Mouse (Mus musculus) CD4-positive, CD25-positive, alpha-beta regulatory T cell, adult 4 months (primary cell): ENCODE results near the gene Actn3. TPM values are rescaled to one million over a fixed set of nuclear protein-coding genes. Genes with fewer than 3 reads are reported as not detected.
"Not testable (repeated sequence)": the region's sequence is repeated elsewhere in the genome, so short reads cannot be mapped to it uniquely, and the experiment has no call there.

Experiments
- ATAC-seq: one replicate; pipeline ENCODE4 v1.8.0; 2017
- polyA plus RNA-seq, 2 experiments: library from polyadenylated mRNA; unstranded; fragments of 100-300 nt; shearing (Covaris generic); gene quantifications; one replicate each; pipeline ENCODE4 v1.2.1; 2017

Actn3 gene
- not detected for polyA plus RNA-seq

GRCm38 (mm10) chr19:4877785-4878184, at the start of gene Actn3:
Actn3 (minus strand) TSS chr19:4877909.
- ATAC-seq = no peak

GRCm38 (mm10) chr19:4925121-4925860, 47.6 kb upstream of the Actn3 start:
- no peak for ATAC-seq

GRCm38 (mm10) chr19:4919652-4920051, 41.9 kb upstream of the Actn3 start:
- no peak for ATAC-seq

GRCm38 (mm10) chr19:4916827-4917226, 39.1 kb upstream of the Actn3 start:
- ATAC-seq = no peak

GRCm38 (mm10) chr19:4915924-4916603, 38.4 kb upstream of the Actn3 start:
- no peak for ATAC-seq

GRCm38 (mm10) chr19:4909376-4909775, 31.7 kb upstream of the Actn3 start:
- ATAC-seq = no peak

- ATAC-seq = no peak
Observed at GRCm38 (mm10) chr19:4908107-4908506, 30.4 kb upstream of the Actn3 start.

GRCm38 (mm10) chr19:4905979-4906794, 28.5 kb upstream of the Actn3 start, which contains the start of gene Bbs1:
Bbs1 (minus strand) TSS chr19:4906628.
- ATAC-seq = peak; percentile 97

GRCm38 (mm10) chr19:4899888-4900287, 22.2 kb upstream of the Actn3 start:
- ATAC-seq = no peak

- no peak for ATAC-seq
Observed at GRCm38 (mm10) chr19:4898972-4899371, 21.3 kb upstream of the Actn3 start.

GRCm38 (mm10) chr19:4896780-4897520, 19.2 kb upstream of the Actn3 start:
- ATAC-seq = no peak

- no peak for ATAC-seq
Observed at GRCm38 (mm10) chr19:4891798-4892197, 14.1 kb upstream of the Actn3 start.

- no peak for ATAC-seq
Observed at GRCm38 (mm10) chr19:4889791-4890190, 12.1 kb upstream of the Actn3 start.

- no peak for ATAC-seq
Observed at GRCm38 (mm10) chr19:4883961-4884360, 6.3 kb upstream of the Actn3 start.

GRCm38 (mm10) chr19:4879324-4879703, 1.6 kb upstream of the Actn3 start:
- no peak for ATAC-seq

GRCm38 (mm10) chr19:4878405-4879323, 955 bp upstream of the Actn3 start, which contains the start of gene Zdhhc24:
Zdhhc24 (plus strand) TSS chr19:4878668.
- peak; percentile 100 for ATAC-seq

- no peak for ATAC-seq
Observed at GRCm38 (mm10) chr19:4876755-4877154, 954 bp downstream of the Actn3 start.

- ATAC-seq = no peak
Observed at GRCm38 (mm10) chr19:4876241-4876640, 1.5 kb downstream of the Actn3 start.

GRCm38 (mm10) chr19:4874613-4875012, 3.1 kb downstream of the Actn3 start:
- ATAC-seq = not testable (repeated sequence)

GRCm38 (mm10) chr19:4865147-4865546, 12.6 kb downstream of the Actn3 start:
- no peak for ATAC-seq

- ATAC-seq = no peak
Observed at GRCm38 (mm10) chr19:4863048-4863447, 14.7 kb downstream of the Actn3 start.
